Mouse (Mus musculus): ENCODE data around the gene Mmab. TPM values are rescaled to one million over a fixed set of nuclear protein-coding genes. Genes with fewer than 3 reads are reported as not detected.

Mmab gene
- total RNA-seq, 1 experiment, result 11.0 TPM

DNA sequence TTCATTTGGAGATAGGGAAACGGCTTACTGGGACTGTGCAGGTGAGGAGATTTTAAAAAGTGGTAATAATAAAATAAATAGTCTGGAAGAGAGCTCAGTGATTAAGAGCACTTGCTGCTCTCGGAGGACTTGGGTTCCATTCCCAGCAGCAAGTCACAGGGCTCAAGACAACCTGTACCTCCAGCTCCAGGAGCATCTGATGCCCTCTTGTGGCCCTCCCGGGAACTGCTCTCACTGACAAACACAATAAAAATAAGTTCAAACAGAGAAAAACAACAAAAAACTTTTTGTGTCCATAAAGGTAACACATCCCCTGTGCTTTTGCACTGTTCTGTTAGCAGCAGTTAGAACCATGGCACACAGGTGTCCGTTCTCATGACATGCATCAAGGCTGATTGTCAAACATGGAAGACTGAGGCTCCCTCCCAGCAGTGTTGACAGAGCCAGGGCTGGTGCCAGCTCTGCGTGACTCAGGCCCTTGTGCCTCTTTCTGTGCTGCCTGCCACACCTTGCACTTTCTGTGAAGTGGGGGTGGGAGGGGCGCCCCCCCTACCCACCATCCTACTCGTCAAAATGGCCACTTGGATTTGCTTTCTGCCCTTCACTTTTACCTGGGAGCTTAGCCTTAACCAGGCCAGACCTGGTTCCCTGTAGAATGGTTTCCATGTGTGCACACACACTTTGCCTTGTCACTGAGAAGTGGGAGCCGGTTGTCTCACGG lies 60.5 kb downstream of the Mmab start:
- in situ Hi-C loops (cut with MboI; ENCODE audit: low sequenced_read_pairs in 2 of 2, unreplicated experiment in 2 of 2), result no loop called here
- Histone ChIP-seq H3K9ac (ENCODE audit: insufficient read depth, low read depth, low read length, poor library complexity, severe bottlenecking) (peak overlapping the region; percentile 15; the same call in 1 of the 2 replicates), H3K9me3 (ENCODE audit: control insufficient read depth, insufficient read depth, low read depth, low read length) (no peaks in the 10 kb centered on the region), H3K4me1 (ENCODE audit: control insufficient read depth in 2 of 2, insufficient read depth in 2 of 2, low read length in 2 of 2, poor library complexity in 1 of 2) (peaks cover 2 to 8% of the 10 kb centered on the region in 2 experiments; a peak in 3 of 4 replicates), H3K36me3 (ENCODE audit: control insufficient read depth, insufficient read depth, low read length, poor library complexity, severe bottlenecking) (peaks cover 34% of the 10 kb centered on the region), H3K27ac (ENCODE audit: insufficient read depth, low read depth, low read length, poor library complexity, severe bottlenecking) (no peak overlapping the region), H3K4me3 (ENCODE audit: insufficient read depth in 1 of 2, low read depth in 1 of 2, low read length in 2 of 2, poor library complexity in 1 of 2, severe bottlenecking in 1 of 2) (no peak overlapping the region; a peak in 1 of 4 replicates)
- DNase-seq (ENCODE audit: low read depth, low spot score), result peak; percentile 56
- 0 out of 2 replicates have a peak, but pooled peaks have one; percentile 11 for TF ChIP-seq ZC3H11A (IDR thresholded peaks at IDR 0.05; ENCODE audit: borderline replicate concordance, low read depth, low read length)
- no peak for TF ChIP-seq HCFC1 (IDR thresholded peaks at IDR 0.05; ENCODE audit: borderline replicate concordance, insufficient read depth, low read length)

Other genes with a start within 250 kb of the Mmab start
- 7.5 and 10.7 TPM in 2 replicates for gene Foxn4, start 170.3 kb downstream of the Mmab start, total RNA-seq (2012; rRNA removed)
- 3.6 and 5.6 TPM in 2 replicates for gene Myo1h, start 154.9 kb downstream of the Mmab start, total RNA-seq (2012; rRNA removed)
- gene Kctd10, start 63.6 kb downstream of the Mmab start, total RNA-seq (2012; rRNA removed), result 54.4 and 94.6 TPM in 2 replicates
- 31.7 and 33.8 TPM in 2 replicates for gene Ube3b, start 63.5 kb downstream of the Mmab start, total RNA-seq (2012; rRNA removed)
- gene Mvk, start 209 bp upstream of the Mmab start, total RNA-seq (2012; rRNA removed), result 32.5 and 35.8 TPM in 2 replicates
- gene Fam222a, start 124.0 kb upstream of the Mmab start, total RNA-seq (2012; rRNA removed), result 1.2 and 2.2 TPM in 2 replicates
- 1.4 and 3.5 TPM in 2 replicates for gene Trpv4, start 214.4 kb upstream of the Mmab start, total RNA-seq (2012; rRNA removed)
- 15.6 and 17.2 TPM in 2 replicates for gene Gltp, start 246.9 kb upstream of the Mmab start, total RNA-seq (2012; rRNA removed)